Mouse (Mus musculus) brain, embryonic 14.5 days (tissue): Measurements from ENCODE around the gene Rasd1.

ENCODE experiments used
- CTCF ChIP-seq: fragments of 200-500 bp; IDR thresholded peaks from 2 replicates; pipeline ENCODE4 v1.5.1; 2012; ENCODE audit warnings: inconsistent platforms, mild to moderate bottlenecking, moderate library complexity, borderline replicate concordance; ENCODE audit not compliant: insufficient read depth, insufficient read length; ENCODE audit errors: extremely low read depth
- POLR2A ChIP-seq: fragments of 200-500 bp; IDR thresholded peaks from 2 replicates; pipeline ENCODE4 v1.6.1; 2012; ENCODE audit warnings: mild to moderate bottlenecking, inconsistent platforms, borderline replicate concordance; ENCODE audit not compliant: poor library complexity, insufficient read depth, insufficient read length, severe bottlenecking; ENCODE audit errors: extremely low read depth

DNA sequence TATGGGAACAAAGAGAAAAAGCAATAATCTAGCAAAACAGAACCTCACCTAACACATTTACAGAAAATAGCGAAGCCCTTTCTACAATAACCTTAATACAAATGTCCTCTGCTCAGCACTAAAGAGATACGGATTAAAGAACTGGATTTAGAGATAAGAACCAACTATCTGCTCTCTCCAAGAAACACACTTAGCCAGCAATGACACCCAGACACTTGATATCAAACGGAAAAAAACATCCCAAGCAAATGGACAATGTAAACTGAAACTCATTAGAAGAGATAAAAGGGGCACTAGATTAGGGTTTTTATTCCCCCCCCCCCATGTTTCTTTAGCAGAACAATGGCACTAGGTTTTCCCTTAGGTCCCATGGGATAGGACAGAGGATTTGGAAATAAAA is 45.3 kb downstream of the Rasd1 start:
- TF ChIP-seq POLR2A = no peak
- no peak for TF ChIP-seq CTCF
